ENCODE assay signal across 16 mouse cellular contexts in the genomic region with DNA sequence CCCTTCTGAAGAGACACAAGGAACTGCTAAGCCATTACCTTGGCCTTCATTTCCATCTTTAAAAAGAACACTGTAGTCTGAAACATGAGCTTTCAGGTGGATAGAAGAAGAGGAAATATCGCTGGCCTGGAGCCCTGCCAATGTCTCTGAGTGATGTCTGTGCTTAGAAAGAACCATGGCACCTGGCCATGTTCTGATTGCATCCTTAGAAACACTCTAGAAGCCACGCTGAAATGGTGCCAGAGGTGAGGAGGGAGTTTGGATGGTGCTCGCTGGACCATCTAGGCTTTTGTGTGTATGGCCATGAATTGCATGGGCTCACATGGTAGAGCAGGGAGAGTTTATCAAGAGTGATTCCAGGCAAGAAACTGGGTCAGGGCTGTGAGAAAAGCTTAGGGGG.
DNase-seq lines count a peak whose midpoint lies in the region; ATAC-seq and TF ChIP-seq lines count a peak whose summit lies in the region.
"Had no signal": no experiment of that assay in that cellular context is flagged by ENCODE, and none has a peak within 500 bp of the region (broad histone marks: within the 10 kb centered on the region; RNA-seq: fewer than 3 reads in every experiment).

No protein-coding gene starts in this region.

- no peak overlapping the region for H3K4me2 ChIP-seq in hindbrain, postnatal 0 days (ENCODE audit: low read depth, low read length)
- no peak overlapping the region for H3K4me2 ChIP-seq in hindbrain, embryonic 12.5 days (replicated peaks)
- H3K4me2 ChIP-seq in lung, postnatal 0 days (replicated peaks; ENCODE audit: low read depth, low read length): no peak overlapping the region
- H3K4me2 ChIP-seq in hindbrain, embryonic 16.5 days (ENCODE audit: low read length): no peak overlapping the region
- H3K4me2 ChIP-seq: heart, embryonic 15.5 days; hindbrain, embryonic 15.5 days had no signal

- H3K9ac ChIP-seq in hindbrain, postnatal 0 days (replicated peaks; ENCODE audit: low read length): no peak overlapping the region
- H3K9ac ChIP-seq in hindbrain, embryonic 12.5 days: no peak overlapping the region
- H3K9ac ChIP-seq in lung, postnatal 0 days (replicated peaks; ENCODE audit: low read depth): no peak overlapping the region
- no peak overlapping the region for H3K9ac ChIP-seq in hindbrain, embryonic 16.5 days (ENCODE audit: low read depth, low read length)
- H3K9ac ChIP-seq: heart, embryonic 15.5 days; hindbrain, embryonic 15.5 days had no signal

- no peak for TF ChIP-seq EP300 in lung, postnatal 0 days (IDR thresholded peaks at IDR 0.05)

- no peak for TF ChIP-seq CTCF in hindbrain, postnatal 0 days (IDR thresholded peaks at IDR 0.05; ENCODE audit: low read depth)
- no peak for TF ChIP-seq CTCF in lung, postnatal 0 days (IDR thresholded peaks at IDR 0.05)

- peak; percentile 34 for DNase-seq in cerebellum, adult 9-10 months
- DNase-seq in cerebellum, adult 9-11 months: no peak
- peak; percentile 68 for DNase-seq in hindbrain, postnatal 0 days (ENCODE audit: low spot score)
- peak; percentile 54 for DNase-seq in lung, postnatal 0 days (ENCODE audit: low spot score)
- no peak for DNase-seq in lung, postnatal 25 days (ENCODE audit: low spot score)
- peak; percentile 21 for DNase-seq in ovary, postnatal 36 days (ENCODE audit: low spot score)
- DNase-seq: adrenal gland, adult 8-10 months; right cerebral cortex, postnatal 4 days; thymus, postnatal 14 days had no signal

- no peak overlapping the region for H3K27ac ChIP-seq in hindbrain, postnatal 0 days
- no peak overlapping the region for H3K27ac ChIP-seq in hindbrain, embryonic 12.5 days
- no peak overlapping the region for H3K27ac ChIP-seq in lung, postnatal 0 days (ENCODE audit: low read length)
- no peak overlapping the region for H3K27ac ChIP-seq in hindbrain, embryonic 16.5 days (ENCODE audit: low read depth, low read length)
- H3K27ac ChIP-seq: heart, embryonic 15.5 days; hindbrain, embryonic 15.5 days; kidney, postnatal 0 days; midbrain, embryonic 10.5 days had no signal

- no peaks in the 10 kb centered on the region for H3K9me3 ChIP-seq in hindbrain, postnatal 0 days (ENCODE audit: low read length)
- no peaks in the 10 kb centered on the region for H3K9me3 ChIP-seq in hindbrain, embryonic 12.5 days (replicated peaks)
- no peaks in the 10 kb centered on the region for H3K9me3 ChIP-seq in lung, postnatal 0 days (ENCODE audit: low read length)
- no peaks in the 10 kb centered on the region for H3K9me3 ChIP-seq in hindbrain, embryonic 16.5 days (ENCODE audit: control insufficient read depth, low read length)
- H3K9me3 ChIP-seq: heart, embryonic 15.5 days; hindbrain, embryonic 15.5 days; midbrain, embryonic 10.5 days had no signal

- H3K27me3 ChIP-seq in hindbrain, postnatal 0 days (ENCODE audit: insufficient read depth, low read length): no peaks in the 10 kb centered on the region
- H3K27me3 ChIP-seq in hindbrain, embryonic 12.5 days: no peaks in the 10 kb centered on the region
- H3K27me3 ChIP-seq in lung, postnatal 0 days (replicated peaks; ENCODE audit: insufficient read depth, low read length): no peaks in the 10 kb centered on the region
- no peaks in the 10 kb centered on the region; the same call in 1 of the 2 replicates for H3K27me3 ChIP-seq in hindbrain, embryonic 16.5 days (replicated peaks; ENCODE audit: control insufficient read depth, insufficient read depth, low read length)
- H3K27me3 ChIP-seq: heart, embryonic 15.5 days; hindbrain, embryonic 15.5 days had no signal

- peaks cover 3% of the 10 kb centered on the region; the same call in 1 of the 2 replicates for H3K4me1 ChIP-seq in hindbrain, postnatal 0 days (ENCODE audit: insufficient read depth, low read length)
- H3K4me1 ChIP-seq in hindbrain, embryonic 12.5 days: 0 out of 2 replicates have a peak, but pooled peaks cover 3% of the 10 kb centered on the region
- no peaks in the 10 kb centered on the region for H3K4me1 ChIP-seq in lung, postnatal 0 days (ENCODE audit: insufficient read depth, low read depth, low read length)
- H3K4me1 ChIP-seq in hindbrain, embryonic 16.5 days (ENCODE audit: control insufficient read depth, insufficient read depth, low read depth, low read length): no peaks in the 10 kb centered on the region
- H3K4me1 ChIP-seq: heart, embryonic 15.5 days; hindbrain, embryonic 15.5 days; midbrain, embryonic 10.5 days had no signal

- no peak overlapping the region for H3K4me3 ChIP-seq in hindbrain, postnatal 0 days (ENCODE audit: low read length)
- no peak overlapping the region for H3K4me3 ChIP-seq in hindbrain, embryonic 12.5 days
- H3K4me3 ChIP-seq in lung, postnatal 0 days (ENCODE audit: low read depth, low read length): no peak overlapping the region
- H3K4me3 ChIP-seq in hindbrain, embryonic 16.5 days (ENCODE audit: low read length): no peak overlapping the region
- H3K4me3 ChIP-seq: erythroblast, embryonic 14.5 days; heart, embryonic 15.5 days; hindbrain, embryonic 15.5 days; midbrain, embryonic 10.5 days had no signal

- ATAC-seq in hindbrain, postnatal 0 days: no peak
- ATAC-seq in hindbrain, embryonic 12.5 days (ENCODE audit: low FRiP score): no peak
- ATAC-seq in lung, postnatal 0 days: peak; percentile 28; the same call in 1 of the 2 replicates
- no peak for ATAC-seq in hindbrain, embryonic 16.5 days

- 42% methylated on average over 3 of the region's 3 CpGs for WGBS in hindbrain, postnatal 0 days
- 80% methylated on average over 3 of the region's 3 CpGs for WGBS in hindbrain, embryonic 12.5 days
- WGBS in lung, postnatal 0 days: 47% methylated on average over 3 of the region's 3 CpGs
- 55% methylated on average over 3 of the region's 3 CpGs for WGBS in hindbrain, embryonic 16.5 days

- no peaks in the 10 kb centered on the region for H3K36me3 ChIP-seq in hindbrain, postnatal 0 days (ENCODE audit: insufficient read depth, low read length)
- H3K36me3 ChIP-seq in hindbrain, embryonic 12.5 days: no peaks in the 10 kb centered on the region
- no peaks in the 10 kb centered on the region for H3K36me3 ChIP-seq in lung, postnatal 0 days (ENCODE audit: insufficient read depth, low read length)
- no peaks in the 10 kb centered on the region for H3K36me3 ChIP-seq in hindbrain, embryonic 16.5 days (ENCODE audit: control insufficient read depth, insufficient read depth, low read length)
- H3K36me3 ChIP-seq: heart, embryonic 15.5 days; hindbrain, embryonic 15.5 days; midbrain, embryonic 10.5 days had no signal

Comparison
In these comparisons a context has a peak if more than half of its experiments do, and no peak if none do; other contexts are left out.
1. DNase-seq: peak in cerebellum, adult 9-10 months (single experiment), hindbrain, postnatal 0 days (single experiment), lung, postnatal 0 days (single experiment) and ovary, postnatal 36 days (single experiment); none in cerebellum, adult 9-11 months (single experiment) and lung, postnatal 25 days (single experiment).